Mouse (Mus musculus): ENCODE data around the gene Ankrd54. TPM values are rescaled to one million over a fixed set of nuclear protein-coding genes. Genes with fewer than 3 reads are reported as not detected.

Gene Ankrd54
- 1 to 10 TPM; 7.4 to 7.5 TPM for total RNA-seq (2021)

DNA sequence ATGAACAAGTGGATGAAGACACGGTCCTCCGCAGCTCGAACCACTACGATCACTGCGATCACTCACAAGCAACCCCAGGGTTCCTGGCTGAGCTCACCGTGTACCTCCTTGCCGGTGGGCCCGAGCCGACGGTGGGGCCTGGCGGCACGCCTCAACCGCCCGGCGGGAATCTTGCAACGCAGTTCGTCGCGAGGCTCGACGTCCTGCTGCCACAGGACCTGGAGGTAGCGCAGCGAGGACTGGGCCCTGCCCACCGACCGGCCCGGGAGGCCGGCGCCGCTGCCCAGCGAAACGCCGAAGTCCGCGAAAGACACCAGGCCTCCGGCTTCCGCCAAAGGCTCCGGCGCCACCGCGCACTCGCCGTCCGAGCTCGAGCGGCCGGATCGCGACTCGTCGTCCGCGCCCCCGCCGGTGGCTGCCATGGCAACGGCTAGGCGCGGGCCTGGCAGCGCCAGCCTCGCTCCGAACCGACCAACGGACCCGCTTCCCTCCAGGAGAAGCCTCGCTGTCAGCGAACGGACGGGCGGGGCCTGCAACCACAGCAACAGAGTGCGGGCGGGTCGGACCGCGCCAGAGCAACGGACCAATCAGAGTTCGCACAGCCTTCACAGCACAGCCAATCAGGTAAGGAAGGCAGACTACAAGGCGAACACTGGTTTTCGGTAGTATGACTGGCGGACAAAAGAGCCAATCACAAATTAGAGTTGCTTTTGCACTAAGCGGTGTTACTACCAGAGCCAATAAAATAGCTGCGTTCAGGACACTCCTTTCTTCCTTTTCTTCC lies at the start of gene Ankrd54:
Gene Ankrd54, minus strand, starts transcription at position 518 of the 784 bp plus-strand sequence.
- intact Hi-C loops (cut with DNase I): no loop called here

DNA sequence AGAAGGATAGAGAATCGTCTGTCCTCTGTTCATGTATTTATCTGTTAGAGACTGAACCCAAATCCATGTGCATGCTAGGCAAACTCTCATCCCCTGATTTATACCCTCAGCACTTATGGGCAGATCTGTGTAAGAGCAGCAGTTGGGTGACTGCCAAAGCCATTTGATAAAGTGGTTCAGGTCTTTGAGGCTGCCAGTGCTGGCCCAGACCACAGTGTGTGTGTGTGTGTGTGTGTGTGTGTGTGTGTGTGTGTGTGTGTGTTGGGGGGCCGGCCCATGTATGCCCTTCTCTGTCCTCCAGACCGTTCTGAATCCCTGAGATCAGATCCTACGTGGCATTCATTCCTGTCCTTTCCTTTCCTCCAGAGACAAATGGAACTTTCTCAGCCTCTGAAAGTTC lies 49.1 kb upstream of the Ankrd54 start:
- intact Hi-C loops (cut with DNase I): loop anchor here (2.0 kb wide), 1 partner anchor 13 kb away; no protein-coding TSS in a partner anchor
- DNase-seq (ENCODE audit: low spot score): no peak

More for the DNA sequence above, at the start of gene Ankrd54:
- DNase-seq (ENCODE audit: low spot score): peak; percentile 98

DNA sequence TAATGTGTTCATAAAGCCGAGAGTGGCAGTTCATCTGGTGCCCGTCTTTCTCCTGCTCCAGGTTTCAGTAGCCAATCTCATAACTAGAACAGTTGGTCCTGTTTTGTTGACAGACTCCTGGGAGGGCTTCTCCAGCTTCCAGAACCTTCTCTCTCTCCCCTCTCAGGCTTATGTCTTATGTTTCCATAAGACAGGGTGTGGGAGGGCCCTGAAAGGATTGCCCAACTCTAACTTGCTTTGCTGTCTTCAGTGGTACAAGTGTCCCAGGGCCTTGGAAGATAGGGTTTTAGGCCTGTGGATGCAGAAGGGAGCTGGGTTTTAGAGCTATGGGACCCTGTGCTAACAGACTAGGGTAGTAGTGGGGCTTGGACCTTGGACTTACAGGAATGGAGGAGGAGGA lies 47.8 kb upstream of the Ankrd54 start:
- DNase-seq (ENCODE audit: low spot score): no peak
- intact Hi-C loops (cut with DNase I): loop anchor here (2.0 kb wide), 1 partner anchor 14 kb away; no protein-coding TSS in a partner anchor

DNA sequence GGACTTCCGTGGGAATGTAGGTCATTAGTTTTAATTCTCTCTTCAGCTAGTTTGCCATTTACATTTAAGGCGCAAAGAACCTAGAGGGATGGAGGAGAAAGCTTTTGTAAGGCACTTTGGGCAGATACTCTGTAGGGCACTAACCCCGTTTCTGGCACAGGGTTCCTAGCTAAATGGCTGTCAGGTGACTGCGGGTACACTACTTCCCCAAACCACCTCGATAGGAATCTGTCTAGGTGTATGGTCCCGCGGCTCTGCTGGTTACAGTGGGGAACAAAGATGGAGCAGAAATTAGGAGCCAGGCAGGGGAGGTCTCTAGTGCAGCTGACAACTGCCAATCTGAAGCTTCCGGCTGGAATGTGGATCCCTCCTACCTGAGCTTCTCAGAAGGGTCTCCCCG lies 47.3 kb upstream of the Ankrd54 start:
- no peak for DNase-seq (ENCODE audit: low spot score)
- intact Hi-C loops (cut with DNase I): loop anchor here (2.0 kb wide), 1 partner anchor 15 kb away; no protein-coding TSS in a partner anchor

DNA sequence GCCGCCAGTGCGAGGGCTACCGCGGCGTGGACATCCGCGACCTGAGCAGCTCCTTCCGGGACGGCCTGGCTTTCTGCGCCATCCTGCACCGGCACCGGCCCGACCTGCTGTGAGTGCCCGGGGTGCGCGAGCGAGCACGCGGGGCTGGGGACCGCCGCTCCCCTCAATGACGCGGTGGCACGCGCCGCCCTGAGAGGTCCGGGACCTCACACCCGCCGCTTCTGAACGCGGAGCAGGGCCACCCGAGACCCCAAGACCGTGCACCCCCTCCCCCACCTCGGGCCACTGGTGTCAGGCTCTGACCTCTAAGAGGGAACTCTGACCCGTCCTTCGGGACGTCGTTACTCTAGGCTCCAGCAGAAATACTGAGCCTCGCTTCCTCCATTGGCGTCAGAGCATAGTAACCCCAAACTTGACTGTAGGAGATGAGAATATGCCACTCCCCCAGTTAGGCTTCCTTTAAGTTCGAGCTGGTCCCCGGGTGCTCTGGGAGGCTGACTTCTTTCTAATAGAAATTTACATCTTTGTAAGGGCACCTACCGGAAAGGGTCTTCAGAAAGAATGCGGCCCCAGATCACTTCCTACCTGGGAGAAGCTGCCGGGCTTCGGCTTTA lies 46.7 kb upstream of the Ankrd54 start:
- intact Hi-C loops (cut with DNase I): no loop called here
- DNase-seq (ENCODE audit: low spot score): no peak

DNA sequence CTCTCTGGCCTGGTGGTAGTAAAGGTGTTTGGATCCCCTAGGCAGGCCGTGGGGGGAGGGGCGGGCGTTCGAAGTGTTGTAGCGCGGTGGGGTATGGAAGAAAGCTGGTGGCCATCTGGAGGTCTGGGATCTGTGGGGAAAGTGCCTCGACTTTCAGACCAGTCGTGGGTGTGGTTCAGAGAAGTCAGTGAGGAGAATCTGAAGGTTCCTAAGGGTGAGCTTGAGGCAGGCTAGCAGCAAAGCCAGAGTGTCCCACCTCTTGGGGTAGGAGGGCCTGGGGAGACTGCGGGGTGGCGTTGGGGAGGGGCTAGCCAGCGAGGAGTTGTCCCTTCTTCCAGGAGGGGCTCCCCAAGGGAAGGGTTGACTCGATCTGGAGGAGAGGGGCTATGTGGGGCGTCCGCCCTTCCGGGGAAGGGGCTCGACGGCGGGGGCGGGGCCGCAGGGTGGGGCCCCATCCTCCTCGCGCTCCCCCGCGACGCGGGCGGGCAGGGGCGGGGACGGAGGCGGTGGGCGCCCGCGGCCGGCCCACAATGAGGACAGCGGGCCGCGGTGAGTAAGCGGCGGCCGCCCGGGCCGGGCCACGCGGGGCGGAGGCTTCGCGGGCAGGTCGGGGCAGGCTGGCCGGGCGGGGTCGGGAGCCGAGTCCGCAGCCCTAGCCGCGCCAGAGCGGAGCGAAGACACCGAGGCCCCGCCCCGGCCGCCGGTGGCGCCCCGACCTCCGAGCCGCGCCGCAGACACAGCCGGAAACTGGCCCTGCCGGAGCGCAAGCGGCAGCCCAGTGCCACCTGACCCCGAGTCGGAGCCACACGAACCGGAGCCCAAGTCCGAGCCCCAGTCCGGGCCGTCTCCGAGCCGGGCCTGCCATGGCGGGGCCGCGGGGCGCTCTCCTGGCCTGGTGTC lies 46.0 kb upstream of the Ankrd54 start, which contains the start of gene Micall1:
Gene Micall1, plus strand, starts transcription at position 478 of the 900 bp plus-strand sequence.
- intact Hi-C loops (cut with DNase I): no loop called here
- DNase-seq (ENCODE audit: low spot score): peak; percentile 65

DNA sequence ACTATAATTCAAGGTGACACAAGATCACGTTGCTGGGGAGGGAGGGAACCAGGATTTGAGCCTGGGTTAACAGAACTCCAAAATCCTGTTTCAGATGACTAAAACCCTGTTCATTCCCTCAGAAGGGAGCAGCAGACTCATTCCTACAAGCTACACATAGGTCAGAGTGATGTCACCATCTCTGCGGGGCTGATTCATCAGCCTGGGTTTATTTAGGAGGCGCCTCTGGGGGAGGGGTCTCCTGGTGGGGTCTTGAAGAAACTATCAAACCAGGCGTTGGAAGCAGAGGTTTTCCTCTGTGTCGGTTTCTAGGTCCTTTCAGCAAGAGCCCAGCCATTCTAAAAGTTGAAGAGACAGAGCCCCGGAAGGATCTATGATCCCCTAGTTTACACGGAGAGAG lies 45.3 kb upstream of the Ankrd54 start:
- intact Hi-C loops (cut with DNase I): no loop called here
- no peak for DNase-seq (ENCODE audit: low spot score)

DNA sequence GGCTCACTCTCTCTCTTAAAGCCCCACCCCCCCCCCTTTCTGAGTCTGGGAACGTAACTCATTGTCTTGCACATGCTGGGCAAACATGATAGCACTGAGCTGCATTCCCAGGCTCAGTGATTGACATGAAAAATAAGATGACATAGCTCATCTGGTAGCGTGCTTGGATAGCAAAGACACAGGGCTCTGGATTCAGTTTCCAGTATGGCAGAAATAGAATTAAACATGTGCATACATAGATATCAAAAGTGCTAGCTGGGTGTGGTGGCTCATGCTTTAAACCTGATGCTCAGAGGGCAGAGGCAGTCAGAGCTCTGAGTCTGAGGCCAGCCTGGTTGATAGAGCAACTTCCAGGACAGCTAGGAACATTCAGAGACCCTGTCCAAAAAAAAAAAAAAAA lies 43.1 kb upstream of the Ankrd54 start:
- DNase-seq (ENCODE audit: low spot score): no peak
- intact Hi-C loops (cut with DNase I): no loop called here

DNA sequence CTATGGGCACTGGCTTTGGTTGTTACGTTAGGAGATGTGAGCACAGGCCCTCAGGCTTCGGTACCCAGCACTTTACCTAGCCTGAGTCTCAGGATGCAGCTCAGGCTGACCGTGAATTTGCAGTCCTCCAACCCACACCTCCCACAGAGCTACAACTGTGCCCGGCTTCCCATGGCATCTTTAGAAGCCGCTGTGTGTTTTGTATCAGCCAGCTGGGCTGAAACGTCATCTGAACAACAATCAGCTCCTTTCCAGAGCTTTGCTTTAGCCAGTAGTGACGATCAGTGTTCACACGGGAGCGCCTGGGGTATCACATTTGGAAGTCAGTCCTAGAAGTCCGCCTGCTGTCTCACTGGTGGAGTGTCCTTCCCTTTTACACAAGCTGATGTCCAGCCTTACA lies 40.6 kb upstream of the Ankrd54 start:
- intact Hi-C loops (cut with DNase I): no loop called here
- no peak for DNase-seq (ENCODE audit: low spot score)

DNA sequence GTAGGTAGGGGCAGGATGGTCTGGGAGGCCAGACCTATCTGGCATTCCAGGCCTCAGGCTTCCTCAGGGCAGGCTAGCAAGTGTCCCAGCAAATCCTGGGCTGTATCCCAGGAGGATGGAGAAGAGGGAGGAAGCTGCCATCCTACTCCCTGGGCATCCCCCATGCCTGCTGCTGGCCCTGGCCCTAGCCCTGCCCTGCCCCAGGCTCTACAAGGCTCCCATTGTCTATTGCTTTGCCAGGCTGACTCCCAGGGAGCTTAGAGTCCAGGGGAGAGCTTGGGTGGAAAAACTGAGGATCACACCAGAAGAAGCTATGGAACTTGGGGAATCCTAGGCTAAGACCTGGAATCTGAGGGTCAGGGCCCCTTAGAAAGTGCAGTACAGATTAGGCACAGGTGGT lies 38.8 kb upstream of the Ankrd54 start:
- intact Hi-C loops (cut with DNase I): no loop called here

DNA sequence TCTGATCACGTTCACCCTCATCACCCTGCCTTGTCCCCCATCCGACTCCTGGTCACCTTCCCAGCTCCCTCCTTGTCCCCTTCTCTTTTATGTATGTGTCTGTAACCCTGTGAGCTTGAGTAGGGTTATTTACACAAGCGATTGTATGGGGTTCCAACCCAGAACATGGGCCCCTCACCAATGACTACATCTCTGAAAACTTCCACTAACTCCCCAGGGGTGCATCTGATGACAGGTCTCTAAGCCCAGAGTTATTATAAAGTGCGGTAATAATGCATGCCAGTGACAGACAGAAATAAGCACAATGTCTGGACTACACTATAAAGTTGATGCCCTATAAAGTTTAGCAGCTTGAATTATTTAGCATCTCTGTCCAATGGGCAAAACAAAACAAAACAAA lies 37.7 kb upstream of the Ankrd54 start:
- intact Hi-C loops (cut with DNase I): no loop called here
- no peak for DNase-seq (ENCODE audit: low spot score)

More for the DNA sequence above, 38.8 kb upstream of the Ankrd54 start:
- DNase-seq (ENCODE audit: low spot score): no peak

DNA sequence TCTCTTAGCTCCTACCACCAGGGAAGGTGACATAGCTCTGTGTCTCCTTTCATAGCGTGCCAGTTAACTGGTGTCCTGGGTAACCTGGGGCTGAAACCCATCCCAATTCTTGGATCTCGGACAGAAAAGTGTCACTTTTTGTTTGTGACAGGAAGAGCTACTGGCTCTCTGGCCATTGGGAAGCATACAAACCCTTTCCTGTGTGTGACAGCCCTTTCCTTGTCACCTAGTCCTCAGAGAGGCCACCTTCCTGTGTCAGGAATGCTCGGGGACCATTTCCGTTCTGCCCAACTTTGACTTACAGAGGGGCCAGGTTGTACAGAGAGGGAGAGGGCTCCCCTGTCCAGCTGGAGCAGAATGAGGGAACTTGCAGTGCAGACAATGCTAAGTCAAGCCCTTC lies 36.8 kb upstream of the Ankrd54 start:
- intact Hi-C loops (cut with DNase I): no loop called here

DNA sequence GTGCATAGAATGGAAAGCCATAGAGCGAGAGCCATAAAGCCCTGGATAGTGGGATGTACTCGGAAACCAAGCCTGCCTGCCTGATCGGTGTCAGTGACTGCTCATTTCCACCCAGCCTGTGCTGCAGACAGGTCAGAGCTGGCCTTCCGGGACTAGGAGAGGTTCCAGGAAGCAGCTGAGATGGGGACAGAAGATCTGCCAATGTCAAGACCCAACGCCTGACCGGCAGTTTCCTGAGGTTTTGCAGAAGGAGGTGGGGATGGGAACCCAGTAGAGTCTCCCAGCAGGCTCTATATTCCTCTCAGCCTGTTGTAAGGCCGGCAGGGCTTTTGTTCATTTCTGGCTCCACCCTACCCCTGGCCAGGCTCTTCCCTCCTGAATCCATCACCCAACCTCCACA lies 36.2 kb upstream of the Ankrd54 start:
- peak; percentile 41 for DNase-seq (ENCODE audit: low spot score)
- intact Hi-C loops (cut with DNase I): no loop called here

More for the DNA sequence above, 36.8 kb upstream of the Ankrd54 start:
- no peak for DNase-seq (ENCODE audit: low spot score)

DNA sequence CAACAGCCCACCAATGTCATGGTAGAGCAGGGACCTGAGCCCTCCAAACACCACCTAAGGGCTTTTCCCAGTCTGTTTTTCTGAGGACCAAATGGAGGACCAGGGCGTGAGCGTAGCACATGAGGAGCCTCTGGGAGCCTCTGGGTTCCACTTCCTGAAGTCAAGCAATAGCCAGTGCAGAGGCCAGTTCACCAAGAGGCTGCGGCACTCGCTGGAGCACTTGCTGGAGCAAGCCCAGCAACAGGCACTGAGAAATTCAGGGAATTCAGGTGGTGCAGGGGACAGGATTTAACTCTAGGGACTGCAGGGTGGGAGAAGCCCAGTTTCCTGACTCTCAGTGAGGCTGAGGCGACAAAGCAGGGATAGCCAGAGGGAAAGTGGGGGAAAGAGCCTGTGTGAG lies 35.5 kb upstream of the Ankrd54 start:
- intact Hi-C loops (cut with DNase I): no loop called here
- no peak for DNase-seq (ENCODE audit: low spot score)

DNA sequence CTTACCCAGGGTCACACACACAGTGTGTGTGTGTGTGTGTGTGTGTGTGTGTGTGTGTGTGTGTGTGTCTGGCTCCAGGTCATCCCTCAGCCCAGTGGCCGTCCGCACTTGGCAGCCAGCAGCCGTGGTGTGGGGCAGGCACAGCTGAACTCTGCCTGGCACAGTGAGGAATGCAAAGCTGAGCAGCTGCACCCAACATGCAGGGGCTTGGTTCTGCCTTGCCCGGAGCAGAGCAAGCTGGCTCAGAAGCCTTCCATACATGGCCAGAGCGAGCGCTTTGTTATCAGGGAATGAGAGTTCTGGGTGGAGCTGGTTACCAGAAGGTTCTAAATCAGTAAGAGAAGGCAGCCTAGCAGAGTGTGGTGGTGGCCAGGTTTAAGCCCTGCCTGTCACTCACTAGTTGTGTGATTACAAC lies 34.9 kb upstream of the Ankrd54 start:
- intact Hi-C loops (cut with DNase I): no loop called here

DNA sequence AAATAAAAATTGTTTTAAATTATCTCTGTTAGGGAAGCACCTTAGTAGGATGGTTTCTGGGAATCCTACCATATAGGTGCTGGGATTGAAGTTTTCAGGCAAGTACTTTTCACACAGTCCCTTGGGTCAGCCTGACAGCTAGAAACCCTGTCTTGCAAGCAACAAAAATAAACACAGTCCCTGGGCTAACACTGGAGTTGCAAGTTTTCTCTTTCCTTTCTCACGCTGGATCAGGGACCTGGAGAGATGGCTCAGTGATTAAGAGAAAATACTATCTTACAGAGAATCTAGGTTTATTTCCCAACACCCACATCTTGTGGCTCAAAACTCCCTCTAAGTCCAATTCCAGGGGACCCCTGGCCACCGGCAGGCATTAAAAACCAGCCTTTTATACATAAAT lies 34.4 kb upstream of the Ankrd54 start:
- intact Hi-C loops (cut with DNase I): no loop called here
- no peak for DNase-seq (ENCODE audit: low spot score)

More for the DNA sequence above, 34.9 kb upstream of the Ankrd54 start:
- peak; percentile 65 for DNase-seq (ENCODE audit: low spot score)

DNA sequence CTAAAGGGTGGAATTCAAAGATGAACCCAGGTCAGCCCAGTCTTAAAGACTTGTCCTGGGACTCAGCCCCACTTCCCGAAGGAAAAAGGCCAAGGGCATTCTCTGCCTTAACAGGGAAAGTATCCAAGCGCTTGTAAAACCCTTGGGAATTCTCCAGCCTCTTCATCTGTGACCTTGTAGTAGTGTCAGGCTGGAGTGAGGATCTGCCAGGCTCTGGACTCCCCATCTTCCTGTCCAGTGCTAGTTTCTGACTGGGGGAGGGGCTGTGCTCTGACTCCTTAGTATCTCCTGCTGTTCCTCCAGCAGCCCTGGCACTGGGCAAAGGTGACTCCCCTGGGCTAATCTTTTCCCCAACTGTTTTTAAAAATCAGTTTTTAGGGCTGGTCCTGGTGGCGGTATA lies 33.9 kb upstream of the Ankrd54 start:
- intact Hi-C loops (cut with DNase I): no loop called here
- no peak for DNase-seq (ENCODE audit: low spot score)

DNA sequence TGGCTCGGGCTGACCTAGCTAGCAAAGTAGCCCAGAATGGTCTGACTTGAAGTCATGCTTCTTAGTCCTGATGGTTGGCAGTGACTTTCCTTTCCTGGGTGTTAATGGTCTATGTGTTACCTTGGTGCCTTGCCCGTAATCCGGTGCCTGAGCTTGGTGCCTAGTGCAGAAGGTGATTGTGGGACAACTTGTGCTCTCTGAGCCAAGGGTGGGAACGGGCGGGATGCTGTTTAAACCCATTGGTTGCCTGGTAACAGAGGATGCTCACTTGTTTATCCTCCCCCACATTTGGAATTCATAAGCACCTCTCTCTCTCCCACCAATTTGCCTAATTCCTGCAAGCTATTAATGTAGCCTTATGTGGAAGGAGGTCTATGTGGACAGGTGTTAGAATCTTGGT lies 32.8 kb upstream of the Ankrd54 start:
- no peak for DNase-seq (ENCODE audit: low spot score)
- intact Hi-C loops (cut with DNase I): no loop called here

DNA sequence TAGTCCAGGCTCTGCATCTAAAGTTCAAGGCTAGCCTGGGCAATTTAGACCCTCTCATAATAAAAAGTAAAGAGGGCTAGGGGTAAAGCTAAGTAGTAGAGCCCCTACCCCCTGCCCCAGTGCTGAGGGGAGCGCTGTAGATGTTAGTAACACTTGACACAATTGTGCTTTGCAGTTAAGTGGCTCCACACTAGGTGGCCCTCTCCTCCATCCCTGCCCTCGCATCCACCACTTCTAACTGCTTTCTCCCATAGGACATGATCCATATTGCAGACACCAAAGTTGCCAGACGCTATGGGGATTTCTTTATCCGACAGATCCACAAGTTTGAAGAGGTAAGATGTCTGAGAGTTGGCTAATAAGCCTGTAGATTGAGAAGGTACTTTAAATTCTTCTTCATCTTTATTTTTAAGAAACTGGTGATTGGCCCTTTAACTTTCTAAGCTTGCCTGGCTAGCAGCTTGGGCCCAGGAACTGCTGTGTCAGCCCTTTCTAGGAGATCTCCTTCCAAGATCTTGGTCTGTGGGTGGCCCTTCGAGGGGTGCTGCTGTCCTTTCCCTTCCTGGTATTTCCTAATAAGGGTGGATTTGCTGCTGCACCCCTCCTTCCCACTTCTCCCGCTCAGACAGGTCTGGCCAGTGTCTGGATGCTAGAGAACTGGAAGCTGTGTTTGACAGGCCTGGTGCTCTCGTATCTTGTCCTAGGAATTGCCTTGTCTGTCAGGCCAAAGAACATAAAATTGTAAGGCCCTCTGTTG lies 30.6 kb upstream of the Ankrd54 start:
- intact Hi-C loops (cut with DNase I): loop anchor here (1.0 kb wide), 1 partner anchor 55 kb away; no protein-coding TSS in a partner anchor
- DNase-seq (ENCODE audit: low spot score): no peak

DNA sequence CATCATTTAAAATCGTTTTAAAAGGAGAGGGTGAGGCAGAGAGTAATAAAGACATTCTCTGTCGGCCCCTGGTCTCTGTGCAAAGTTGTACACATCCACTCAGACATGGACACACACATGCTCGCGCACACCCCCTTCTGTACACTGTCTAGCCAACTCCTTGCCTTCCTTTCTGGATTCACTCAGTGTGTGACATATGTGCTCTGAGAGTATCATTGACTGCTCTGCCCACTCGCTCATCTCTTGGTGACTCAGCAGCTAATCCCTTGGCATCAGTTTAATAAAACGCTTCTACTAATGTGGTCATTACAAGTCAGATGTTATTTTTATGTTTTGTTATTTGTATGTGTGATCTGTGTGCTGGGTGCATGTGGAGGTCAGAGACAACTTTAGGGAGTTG lies 29.6 kb upstream of the Ankrd54 start:
- intact Hi-C loops (cut with DNase I): no loop called here
- DNase-seq (ENCODE audit: low spot score): no peak
